Mouse (Mus musculus): ENCODE results near the gene C8g. TPM values are rescaled to one million over a fixed set of nuclear protein-coding genes. Genes with fewer than 3 reads are reported as not detected.
A peak's percentile ranks its signal among the peaks of the same experiment; 100 is the strongest.

The C8g gene
- total RNA-seq, 2 experiments from 2014 or later = 1.3 to 2.1 TPM

GRCm38 (mm10) chr2:25468962-25469915 is 32.3 kb downstream of the C8g start:
- DNase-seq (ENCODE audit: low spot score in 2 of 2) = peak; percentile 33 to 69

- DNase-seq (ENCODE audit: low spot score in 2 of 2) = no peak
Measured at GRCm38 (mm10) chr2:25467606-25468303, 33.8 kb downstream of the C8g start.

GRCm38 (mm10) chr2:25465816-25466635 is 35.5 kb downstream of the C8g start:
- no peak for DNase-seq (ENCODE audit: low spot score in 2 of 2)

DNA sequence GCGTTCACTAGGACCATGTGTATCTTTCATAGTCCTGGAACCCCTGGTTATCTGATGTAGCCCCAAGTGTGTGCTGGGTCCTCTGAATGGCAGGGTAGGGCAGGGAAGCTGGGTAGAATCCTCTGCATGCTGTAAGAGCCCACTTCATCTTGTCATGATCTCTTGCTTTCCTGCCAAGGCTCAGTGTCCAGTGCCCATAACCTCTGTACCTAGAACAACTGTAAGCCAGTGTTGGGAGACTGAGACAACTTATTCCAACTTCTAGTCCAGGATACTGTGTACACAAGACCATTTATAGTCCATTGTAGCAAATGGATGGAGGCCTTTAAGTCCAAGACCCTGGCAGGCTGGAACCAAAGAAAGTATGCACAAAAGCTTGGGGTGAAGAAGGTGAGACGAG is 36.3 kb downstream of the C8g start:
- DNase-seq (ENCODE audit: low spot score in 2 of 2) = no peak

GRCm38 (mm10) chr2:25463630-25464029 is 37.9 kb downstream of the C8g start:
- no peak for DNase-seq (ENCODE audit: low spot score in 2 of 2)

DNA sequence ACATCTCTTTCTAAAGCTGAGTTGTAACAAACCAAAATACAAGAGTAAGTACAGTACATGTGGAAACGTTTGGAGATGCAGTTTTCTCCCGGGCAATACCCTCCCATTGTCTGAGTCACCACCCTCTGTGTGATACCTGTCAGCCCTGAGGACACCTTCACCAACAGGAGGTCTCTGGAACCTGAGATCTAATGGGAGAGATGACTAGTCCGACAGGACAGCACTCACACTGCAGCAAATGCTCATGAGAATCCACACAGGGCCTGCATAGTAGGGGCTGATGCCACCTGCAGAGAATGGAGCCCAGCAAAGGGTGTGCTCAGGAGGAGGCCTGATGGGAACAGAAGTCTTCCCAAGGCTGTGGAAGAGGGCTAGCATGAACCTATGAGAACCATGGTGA is 40.1 kb downstream of the C8g start:
- no peak for DNase-seq (ENCODE audit: low spot score in 2 of 2)

GRCm38 (mm10) chr2:25460551-25461309 is 40.8 kb downstream of the C8g start, which contains the start of gene Paxx:
TSS of gene Paxx (minus strand) at chr2:25461094.
- DNase-seq (ENCODE audit: low spot score in 2 of 2) = peak; percentile 89 to 95

DNA sequence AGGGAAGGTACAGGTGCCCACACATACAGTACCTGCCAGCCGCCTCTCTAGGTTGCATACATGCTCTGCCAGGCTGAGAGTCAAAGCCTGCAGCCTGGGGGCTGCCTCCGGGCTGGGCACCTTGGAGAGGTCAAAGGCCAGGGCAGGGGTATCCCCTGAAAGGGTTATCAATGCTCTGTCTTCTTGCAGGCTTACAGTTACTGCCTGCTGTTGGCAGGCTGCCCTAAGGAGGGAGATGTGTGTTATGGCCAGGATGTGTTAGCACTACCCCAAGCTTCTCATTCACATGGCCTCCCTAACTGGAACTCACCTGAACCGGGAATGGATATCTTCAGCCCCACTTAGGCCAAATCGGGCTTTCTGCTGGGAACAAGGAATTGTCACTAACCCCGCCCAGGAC is 41.4 kb downstream of the C8g start:
- no peak for DNase-seq (ENCODE audit: low spot score in 2 of 2)

DNA sequence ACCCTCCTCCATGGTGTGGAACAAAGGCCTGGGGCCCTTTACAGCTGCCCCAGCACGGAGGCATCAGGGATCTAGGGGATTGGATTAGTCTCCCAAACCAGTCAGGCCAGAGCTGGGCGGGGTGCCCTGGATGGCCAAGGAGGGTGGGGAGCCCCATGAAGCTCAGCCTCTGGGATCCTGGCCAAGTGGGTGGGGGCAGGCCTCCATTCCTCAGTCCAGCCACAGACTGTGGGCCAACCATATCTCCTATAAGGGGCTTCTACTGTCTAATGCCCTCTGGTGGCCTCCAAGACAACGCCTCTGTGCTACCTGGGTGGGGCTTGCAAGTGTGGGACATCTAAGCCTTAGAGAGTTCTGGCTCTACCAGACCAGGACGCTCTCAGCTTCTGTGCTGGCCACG is 42.6 kb downstream of the C8g start:
- DNase-seq (ENCODE audit: low spot score in 2 of 2) = no peak

DNA sequence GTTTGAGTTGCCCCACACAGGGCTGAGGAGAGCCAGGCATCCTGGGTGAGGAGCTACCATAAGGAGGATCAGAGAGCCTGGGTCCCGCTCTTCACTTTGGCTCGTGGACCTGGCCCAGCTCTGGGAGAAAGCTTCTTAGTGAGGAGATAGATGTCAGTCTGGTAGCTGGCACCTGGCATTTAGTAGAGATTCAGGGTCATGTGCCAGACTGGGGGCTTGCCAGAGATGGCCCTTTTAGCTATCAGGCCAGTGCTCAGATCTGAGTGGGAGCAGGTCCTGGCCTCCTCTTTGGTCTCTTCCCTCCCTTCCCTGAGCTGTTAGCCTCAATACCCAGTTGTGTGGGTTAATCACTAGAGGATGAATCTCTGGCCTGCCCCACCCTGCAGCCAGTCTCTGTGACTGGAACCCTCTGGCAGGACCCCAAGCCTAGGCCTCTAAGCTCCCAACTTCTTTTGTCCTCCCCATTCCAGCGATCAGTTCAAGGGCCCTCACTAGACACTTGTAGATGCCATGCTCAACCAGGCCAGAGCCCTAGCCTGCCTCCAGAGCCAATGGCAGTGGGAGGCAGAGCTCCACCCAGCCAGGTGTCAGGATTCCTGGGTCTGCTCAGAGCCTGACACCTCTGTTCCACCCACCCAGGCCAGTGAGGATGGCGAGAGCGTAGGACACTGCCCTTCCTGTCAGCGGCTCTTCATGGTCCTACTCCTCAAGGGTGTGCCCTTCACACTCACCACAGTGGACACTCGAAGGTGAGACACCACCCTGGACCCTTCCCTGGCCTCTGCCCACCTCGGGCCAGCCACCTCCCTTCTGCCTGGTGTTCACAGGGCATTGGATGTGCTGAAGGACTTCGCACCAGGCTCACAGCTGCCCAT is 44.3 kb downstream of the C8g start:
- DNase-seq (ENCODE audit: low spot score in 2 of 2) = no peak

DNA sequence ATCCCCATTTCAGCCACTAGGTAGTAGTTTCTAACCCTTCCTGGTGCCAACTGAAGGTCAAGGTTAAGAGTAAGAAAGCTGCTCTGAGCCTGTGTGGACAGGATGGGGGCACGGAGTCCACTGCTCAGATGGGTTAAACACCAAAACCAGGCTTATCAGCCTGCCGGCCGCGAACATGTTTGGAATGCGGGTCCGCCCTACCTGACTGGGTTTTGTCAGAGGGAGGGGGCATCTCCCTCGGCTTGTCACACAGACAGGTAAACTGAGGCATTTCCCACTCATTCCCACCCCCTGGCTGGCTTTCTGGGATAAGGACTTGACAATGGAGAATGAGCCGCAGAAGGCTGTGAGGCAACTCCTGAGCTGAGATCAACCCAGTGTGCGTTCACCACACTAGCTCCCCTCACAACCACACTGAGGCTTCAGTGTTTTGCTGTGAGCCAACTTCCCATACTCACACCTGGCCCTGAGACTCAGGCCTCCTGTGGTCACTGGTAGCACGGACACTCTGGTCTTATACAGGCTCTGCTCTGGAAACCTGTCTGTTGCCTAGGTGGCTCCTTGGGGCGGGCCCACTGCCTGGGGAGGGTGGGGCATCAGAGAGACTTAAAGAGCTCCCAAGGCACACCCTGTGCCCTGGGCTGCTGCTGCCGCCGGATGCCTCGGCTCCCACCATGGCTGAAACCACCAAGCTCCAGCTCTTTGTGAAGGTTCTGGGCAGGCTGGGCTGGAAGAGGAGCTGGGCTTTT is 45.1 kb downstream of the C8g start, which contains the start of gene Clic3:
Gene Clic3 (plus strand): TSS at position 634 of the 749 bp plus-strand sequence.
- DNase-seq (ENCODE audit: low spot score in 2 of 2) = no peak

GRCm38 (mm10) chr2:25452951-25453350 is 48.6 kb downstream of the C8g start:
- no peak for DNase-seq (ENCODE audit: low spot score in 2 of 2)

DNA sequence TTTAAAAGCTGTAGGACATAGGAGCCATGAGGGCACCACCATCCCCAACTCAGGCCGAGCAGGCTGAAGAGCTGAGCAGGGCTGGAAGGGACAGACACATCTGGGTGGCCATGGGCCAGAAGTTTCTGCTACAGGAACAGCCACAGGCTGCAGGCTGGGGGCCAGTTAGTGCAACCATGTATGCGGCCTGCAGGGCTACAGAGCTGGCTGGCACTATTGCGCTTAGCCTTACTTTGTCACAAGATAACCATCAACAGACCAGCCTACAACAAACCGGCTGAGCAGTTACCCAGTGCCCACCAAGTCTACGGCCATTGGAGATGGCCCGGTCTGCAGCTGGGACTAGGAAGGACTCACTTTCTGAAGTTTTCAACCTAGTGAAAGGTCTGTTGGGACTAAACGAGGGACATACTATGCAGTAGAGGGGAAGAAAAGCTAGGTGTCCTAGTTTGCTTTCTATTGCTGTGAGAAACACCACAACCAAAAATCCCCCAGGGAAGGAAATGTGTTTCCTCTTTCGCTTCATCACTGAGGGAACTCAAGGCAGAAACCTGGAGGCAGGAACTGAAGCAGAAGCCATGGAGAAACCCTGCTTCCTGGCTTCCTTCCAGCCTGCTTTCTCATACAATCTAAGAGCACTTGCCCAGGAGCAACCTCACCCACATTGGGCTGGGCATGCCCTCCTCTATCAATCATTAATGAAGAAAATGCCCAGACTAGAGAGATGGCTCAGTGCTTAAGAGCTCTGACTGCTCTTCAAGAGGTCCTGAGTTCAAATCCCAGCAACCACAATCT is 50.5 kb downstream of the C8g start:
- DNase-seq (ENCODE audit: low spot score in 2 of 2) = no peak

Other genes starting within 250 kb of the C8g start
- 10 to 100 TPM; 35.7 to 38.8 TPM for gene Tmem203, start 246.3 kb downstream of the C8g start, total RNA-seq (2021)
- 10 to 100 TPM; 21.2 to 23.1 TPM for gene Tprn, start 239.1 kb downstream of the C8g start, total RNA-seq (2021)
- 10 to 100 TPM; 62.5 to 66.2 TPM for gene Ssna1, start 229.3 kb downstream of the C8g start, total RNA-seq (2021)
- 10 to 100 TPM; 79.8 to 84.4 TPM for gene Anapc2, start 229.2 kb downstream of the C8g start, total RNA-seq (2021)
- not detected for gene Tmem210, start 213.6 kb downstream of the C8g start, total RNA-seq (2021)
- gene Lrrc26, start 211.8 kb downstream of the C8g start, total RNA-seq (2021) = not detected
- gene Grin1, start 182.5 kb downstream of the C8g start, total RNA-seq (2021) = 100 to 1,000 TPM; 393 to 422 TPM
- 10 to 100 TPM; 59.6 to 62.4 TPM for gene Man1b1, start 169.4 kb downstream of the C8g start, total RNA-seq (2021)
- 10 to 100 TPM; 35.4 to 36.7 TPM for gene Dpp7, start 145.4 kb downstream of the C8g start, total RNA-seq (2021)
- 10 to 100 TPM; 15.6 to 19.1 TPM for gene Uap1l1, start 136.0 kb downstream of the C8g start, total RNA-seq (2021)
- gene Sapcd2, start 129.4 kb downstream of the C8g start, total RNA-seq (2021) = 1 to 10 TPM; 3.2 to 4.1 TPM
- 10 to 100 TPM; 16.3 to 17.7 TPM for gene Entpd2, start 105.8 kb downstream of the C8g start, total RNA-seq (2021)
- gene Npdc1, start 102.4 kb downstream of the C8g start, total RNA-seq (2021) = 100 to 1,000 TPM; 426 to 435 TPM
- under 1 TPM; 0.15 to 0.76 TPM for gene Fut7, start 78.5 kb downstream of the C8g start, total RNA-seq (2021)
- 100 to 1,000 TPM; 173 to 176 TPM for gene Abca2, start 73.0 kb downstream of the C8g start, total RNA-seq (2021)
- 1 to 10 TPM in 1 of 2 experiments, under 1 TPM in 1; 0.66 to 1.0 TPM for gene Clic3, start 44.9 kb downstream of the C8g start, total RNA-seq (2021)
- 10 to 100 TPM; 56.7 to 61.3 TPM for gene Paxx, start 40.6 kb downstream of the C8g start, total RNA-seq (2021)
- gene Ptgds, start 31.7 kb downstream of the C8g start, total RNA-seq (2021) = 100 to 1,000 TPM; 572 to 608 TPM
- gene Lcn12, start 7.8 kb downstream of the C8g start, total RNA-seq (2021) = not detected
- 100 to 1,000 TPM; 114 to 115 TPM for gene Fbxw5, start 969 bp downstream of the C8g start, total RNA-seq (2021)
- 10 to 100 TPM; 10.9 to 12.0 TPM for gene Traf2, start 45.2 kb upstream of the C8g start, total RNA-seq (2021)
- 100 to 1,000 TPM; 212 to 213 TPM for gene Edf1, start 56.1 kb upstream of the C8g start, total RNA-seq (2021)
- 1 to 10 TPM; 2.1 to 4.0 TPM for gene Mamdc4, start 73.1 kb upstream of the C8g start, total RNA-seq (2021)
- 10 to 100 TPM; 63.0 to 66.2 TPM for gene Phpt1, start 73.5 kb upstream of the C8g start, total RNA-seq (2021)
- gene Ajm1, start 80.0 kb upstream of the C8g start, total RNA-seq (2021) = 100 to 1,000 TPM in 1 of 2 experiments, 10 to 100 TPM in 1; 98.6 to 102 TPM
- gene Rabl6, start 106.8 kb upstream of the C8g start, total RNA-seq (2021) = 100 to 1,000 TPM; 150 to 155 TPM
- not detected for gene Ccdc183, start 116.0 kb upstream of the C8g start, total RNA-seq (2021)
- 10 to 100 TPM; 16.7 to 17.5 TPM for gene Tmem141, start 120.3 kb upstream of the C8g start, total RNA-seq (2021)
- 1 to 10 TPM in 1 of 2 experiments, under 1 TPM in 1; 0.56 to 1.1 TPM for gene Fcna, start 126.3 kb upstream of the C8g start, total RNA-seq (2021)
- gene Lcn8, start 151.4 kb upstream of the C8g start, total RNA-seq (2021) = not detected
- not detected for gene Lcn5, start 156.2 kb upstream of the C8g start, total RNA-seq (2021)
- gene Lcn6, start 175.1 kb upstream of the C8g start, total RNA-seq (2021) = not detected
- gene Lcn10, start 181.0 kb upstream of the C8g start, total RNA-seq (2021) = not detected
- not detected for gene Obp2a, start 198.3 kb upstream of the C8g start, total RNA-seq (2021)
- gene Bmyc, start 205.0 kb upstream of the C8g start, total RNA-seq (2021) = 10 to 100 TPM; 92.5 to 96.1 TPM
- gene Obp2b, start 235.3 kb upstream of the C8g start, total RNA-seq (2021) = not detected